Mouse (Mus musculus): ENCODE measurements around the gene Cttnbp2nl.

- no peak for TF ChIP-seq GATA1 (IDR thresholded peaks at IDR 0.05; ENCODE audit: borderline replicate concordance, low read length)
- no peak for TF ChIP-seq FLI1 (IDR thresholded peaks at IDR 0.05; ENCODE audit: low read length)
Observed at GRCm38 (mm10) chr3:105000561-105000960, 52.4 kb downstream of the Cttnbp2nl start.
